Comparison of ENCODE assay signal across 8 mouse cellular contexts in the genomic region with DNA sequence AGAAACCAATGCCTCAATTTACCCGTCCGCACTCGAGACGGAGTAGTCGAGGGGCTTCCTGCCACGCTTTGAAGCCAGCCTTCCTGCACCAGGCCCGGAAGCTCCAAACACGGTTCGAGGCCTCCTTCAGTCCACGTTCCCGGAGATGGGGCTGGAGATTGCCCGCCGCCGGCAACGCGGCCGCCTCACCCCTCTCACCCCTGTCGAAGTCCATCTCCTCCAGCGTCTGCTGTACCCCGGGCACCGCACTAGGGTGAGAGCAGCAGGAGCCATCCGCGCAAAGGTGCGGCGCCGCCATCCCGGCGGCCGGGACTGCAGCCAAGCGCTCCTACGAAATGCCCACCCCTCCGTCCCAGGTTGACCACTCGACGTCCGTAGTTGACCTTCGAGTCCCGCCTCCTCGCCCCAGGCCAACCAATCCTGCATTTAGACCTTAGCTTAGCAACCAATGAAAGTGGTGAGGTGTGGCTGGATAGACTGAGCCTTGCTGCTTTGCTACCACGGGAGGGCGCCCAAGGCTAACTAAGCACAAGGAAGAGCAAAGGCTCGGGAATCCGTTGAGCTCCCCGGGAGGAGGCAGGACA. TPM values are rescaled to one million over a fixed set of nuclear protein-coding genes. Genes with fewer than 3 reads are reported as not detected.
DNase-seq lines count a peak whose midpoint lies in the region; ATAC-seq and TF ChIP-seq lines count a peak whose summit lies in the region.

Gene Ankrd39, minus strand, starts transcription at position 558 of the 584 bp plus-strand sequence.

- peak within 1 kb of the TSS; percentile 67 for H3K4me2 ChIP-seq in heart, embryonic 11.5 days
- peak within 1 kb of the TSS; percentile 74 for H3K4me2 ChIP-seq in kidney, embryonic 16.5 days (replicated peaks; ENCODE audit: low read depth, low read length)
- H3K4me2 ChIP-seq in myocyte (ENCODE audit: low read depth), result peak within 1 kb of the TSS; percentile 70

- H3K27ac ChIP-seq in heart, embryonic 11.5 days (ENCODE audit: low read depth, low read length), result 0 out of 2 replicates have a peak within 1 kb of the TSS, but pooled peaks have one; percentile 35
- H3K27ac ChIP-seq in kidney, embryonic 16.5 days (ENCODE audit: low read length), result peak within 1 kb of the TSS; percentile 74
- H3K27ac ChIP-seq in liver, adult 2 months (replicated peaks; ENCODE audit: insufficient read depth, low read depth, low read length), result peak within 1 kb of the TSS; percentile 43

- H3K4me1 ChIP-seq in erythroblast, embryonic 14.5 days (ENCODE audit: control insufficient read depth), result peaks cover 21% of the 10 kb centered on the region
- H3K4me1 ChIP-seq in heart, embryonic 11.5 days (ENCODE audit: control insufficient read depth, insufficient read depth, low read length), result peaks cover 25% of the 10 kb centered on the region
- peaks cover 33% of the 10 kb centered on the region for H3K4me1 ChIP-seq in kidney, embryonic 16.5 days (ENCODE audit: insufficient read depth, low read length)
- H3K4me1 ChIP-seq in liver, adult 2 months (ENCODE audit: control insufficient read depth, insufficient read depth, low read length), result peaks cover 5% of the 10 kb centered on the region

- no peaks in the 10 kb centered on the region for H3K9me3 ChIP-seq in erythroblast, embryonic 14.5 days (ENCODE audit: control insufficient read depth, low read length)
- H3K9me3 ChIP-seq in heart, embryonic 11.5 days (replicated peaks; ENCODE audit: control insufficient read depth, low read length), result no peaks in the 10 kb centered on the region
- H3K9me3 ChIP-seq in kidney, embryonic 16.5 days (ENCODE audit: low read length), result no peaks in the 10 kb centered on the region

- TF ChIP-seq POLR2A in brain, embryonic 14.5 days (IDR thresholded peaks at IDR 0.05; ENCODE audit: borderline replicate concordance, extremely low read depth, insufficient read depth, insufficient read length, poor library complexity, severe bottlenecking), result peak; percentile 90
- no peak for TF ChIP-seq POLR2A in liver, adult 2 months (IDR thresholded peaks at IDR 0.05; ENCODE audit: extremely low read depth, insufficient read depth, low read length)
- TF ChIP-seq POLR2A in myocyte (IDR thresholded peaks at IDR 0.05; ENCODE audit: insufficient read length, low read depth), result peak; percentile 76

- TF ChIP-seq CTCF in C2C12 (IDR thresholded peaks at IDR 0.05; ENCODE audit: control insufficient read depth, insufficient read depth, insufficient read length), result peak; percentile 86
- TF ChIP-seq CTCF in brain, embryonic 14.5 days (IDR thresholded peaks at IDR 0.05; ENCODE audit: borderline replicate concordance, extremely low read depth, insufficient read depth, insufficient read length), result peak; percentile 98
- peak; percentile 99 for TF ChIP-seq CTCF in liver, adult 2 months (IDR thresholded peaks at IDR 0.05; ENCODE audit: low read depth, low read length)

- WGBS in heart, embryonic 11.5 days (ENCODE audit: insufficient replicate concordance), result under 1% methylated on average over 43 of the region's 43 CpGs
- under 1% methylated on average over 43 of the region's 43 CpGs for WGBS in kidney, embryonic 16.5 days
- under 1% methylated on average over 43 of the region's 43 CpGs for WGBS in liver, adult 2 months

- H3K4me3 ChIP-seq in C2C12 (ENCODE audit: insufficient read depth, poor library complexity, severe bottlenecking) (peak within 1 kb of the TSS; percentile 51), myocyte (peak within 1 kb of the TSS; percentile 37)
- H3K4me3 ChIP-seq in erythroblast, embryonic 14.5 days (replicated peaks), result peak within 1 kb of the TSS; percentile 74
- peak within 1 kb of the TSS; percentile 66 for H3K4me3 ChIP-seq in heart, embryonic 11.5 days (ENCODE audit: low read depth, low read length)
- peak within 1 kb of the TSS; percentile 76 for H3K4me3 ChIP-seq in kidney, embryonic 16.5 days (ENCODE audit: low read length)
- H3K4me3 ChIP-seq in liver, adult 2 months (ENCODE audit: insufficient read depth, low read depth, low read length), result peak within 1 kb of the TSS; percentile 73

- peak within 1 kb of the TSS; percentile 80 for H3ac ChIP-seq in C2C12 (ENCODE audit: control insufficient read depth, insufficient read length, low read depth)
- H3ac ChIP-seq in myocyte (ENCODE audit: control insufficient read depth, insufficient read length), result peak within 1 kb of the TSS; percentile 39

- peak within 1 kb of the TSS; percentile 77 for H3K9ac ChIP-seq in heart, embryonic 11.5 days (ENCODE audit: low read depth, low read length)
- peak within 1 kb of the TSS; percentile 89 for H3K9ac ChIP-seq in kidney, embryonic 16.5 days (replicated peaks; ENCODE audit: low read length)
- H3K9ac ChIP-seq in liver, adult 2 months (ENCODE audit: low read depth, low read length), result peak within 1 kb of the TSS; percentile 76

- peaks cover 32% of the 10 kb centered on the region for H3K36me3 ChIP-seq in C2C12 (ENCODE audit: control insufficient read depth, insufficient read depth)
- H3K36me3 ChIP-seq in erythroblast, embryonic 14.5 days (ENCODE audit: control insufficient read depth), result peaks cover 15% of the 10 kb centered on the region
- H3K36me3 ChIP-seq in heart, embryonic 11.5 days (ENCODE audit: control insufficient read depth, insufficient read depth, low read length), result peaks cover 31% of the 10 kb centered on the region
- peaks cover 42% of the 10 kb centered on the region for H3K36me3 ChIP-seq in kidney, embryonic 16.5 days (ENCODE audit: insufficient read depth, low read length)
- H3K36me3 ChIP-seq in liver, adult 2 months (ENCODE audit: control insufficient read depth, insufficient read depth, low read length), result 0 out of 2 replicates have a peak, but pooled peaks cover 2% of the 10 kb centered on the region
- H3K36me3 ChIP-seq in myocyte (ENCODE audit: control insufficient read depth, insufficient read depth), result peaks cover 27% of the 10 kb centered on the region
- H3K36me3 ChIP-seq in splenic B cell, adult 2 months (ENCODE audit: control insufficient read depth, insufficient read depth, low read length, poor library complexity, severe bottlenecking), result 0 out of 2 replicates have a peak, but pooled peaks cover 1% of the 10 kb centered on the region

- H3K27me3 ChIP-seq in C2C12 (ENCODE audit: control insufficient read depth, insufficient read depth, insufficient read length) (no peaks in the 10 kb centered on the region), myocyte (ENCODE audit: control insufficient read depth, insufficient read depth, insufficient read length) (no peaks in the 10 kb centered on the region)
- H3K27me3 ChIP-seq in erythroblast, embryonic 14.5 days (ENCODE audit: control insufficient read depth), result no peaks in the 10 kb centered on the region
- no peaks in the 10 kb centered on the region for H3K27me3 ChIP-seq in heart, embryonic 11.5 days (ENCODE audit: control insufficient read depth, insufficient read depth, low read length)
- no peaks in the 10 kb centered on the region for H3K27me3 ChIP-seq in kidney, embryonic 16.5 days (ENCODE audit: insufficient read depth, low read length)
- H3K27me3 ChIP-seq in liver, adult 2 months (ENCODE audit: control insufficient read depth, insufficient read depth, low read length), result no peaks in the 10 kb centered on the region
- H3K27me3 ChIP-seq in splenic B cell, adult 2 months (ENCODE audit: control insufficient read depth, insufficient read depth, low read length, poor library complexity, severe bottlenecking), result no peaks in the 10 kb centered on the region

- peak; percentile 100 for DNase-seq in brain, embryonic 14.5 days (ENCODE audit: low read depth)
- peak; percentile 96 for DNase-seq in liver, adult 2 months (ENCODE audit: extremely low read depth, low read depth, low spot score)
- DNase-seq in splenic B cell, adult 2 months (ENCODE audit: low read depth, low spot score), result peak; percentile 98

- ATAC-seq in heart, embryonic 11.5 days (replicated peaks; ENCODE audit: insufficient number of reproducible peaks, low FRiP score, low TSS enrichment), result peak; percentile 97
- ATAC-seq in kidney, embryonic 16.5 days (ENCODE audit: low FRiP score, low TSS enrichment), result peak; percentile 98

- H3K79me2 ChIP-seq in C2C12 (ENCODE audit: control insufficient read depth, insufficient read depth) (peaks cover 33% of the 10 kb centered on the region), myocyte (ENCODE audit: control insufficient read depth, insufficient read depth) (peaks cover 20% of the 10 kb centered on the region)
- peaks cover 6% of the 10 kb centered on the region; the same call in 1 of the 2 replicates for H3K79me2 ChIP-seq in liver, adult 2 months (ENCODE audit: control insufficient read depth, insufficient read depth, low read length)

- peaks cover 6% of the 10 kb centered on the region for H3K79me3 ChIP-seq in C2C12 (ENCODE audit: low read depth)

TF ChIP-seq in C2C12, 6 proteins besides CTCF, POLR2A, EP300 and RAD21:
- no peak for TF ChIP-seq FOSL1 (IDR thresholded peaks at IDR 0.05; ENCODE audit: insufficient read depth, low read length, poor library complexity, severe bottlenecking)
- TF ChIP-seq CEBPB (IDR thresholded peaks at IDR 0.05; ENCODE audit: low read depth), result no peak
- no peak for TF ChIP-seq USF1 (IDR thresholded peaks at IDR 0.05; ENCODE audit: low read depth)
- no peak for TF ChIP-seq MAX (IDR thresholded peaks at IDR 0.05)
- TF ChIP-seq MYOG (IDR thresholded peaks at IDR 0.05; ENCODE audit: control insufficient read depth, extremely low read depth, insufficient read length), result no peak
- TF ChIP-seq MYOD1 (IDR thresholded peaks at IDR 0.05; ENCODE audit: control insufficient read depth, insufficient read length, low read depth), result no peak

TF ChIP-seq in myocyte, 11 proteins besides CTCF, POLR2A, EP300 and RAD21:
- TF ChIP-seq SRF (IDR thresholded peaks at IDR 0.05; ENCODE audit: control insufficient read depth, insufficient read length, low read depth), result peak; percentile 71
- TF ChIP-seq USF1 (IDR thresholded peaks at IDR 0.05; ENCODE audit: low read depth), result no peak
- TF ChIP-seq CEBPB (IDR thresholded peaks at IDR 0.05; ENCODE audit: insufficient read depth, poor library complexity, severe bottlenecking), result no peak
- TF ChIP-seq TCF12 (IDR thresholded peaks at IDR 0.05; ENCODE audit: insufficient read depth, poor library complexity, severe bottlenecking), result no peak
- peak; percentile 53 for TF ChIP-seq POLR2AphosphoS2 (IDR thresholded peaks at IDR 0.05; ENCODE audit: insufficient read length, low read depth)

RNA-seq across cellular contexts. Expression of gene Ankrd39, which starts in this region (rescaled TPM):
- polyA plus RNA-seq in C2C12 (2012; fragmentation: generic; extraction: Trizol) (7.8 TPM), myocyte (2012; fragmentation: generic; extraction: Trizol) (17.9 TPM)
- 20.7 and 24.1 TPM in 2 replicates for polyA plus RNA-seq in brain, embryonic 14.5 days (2012; rRNA removed)
- 0.31 and 0.45 TPM in 2 replicates for polyA plus RNA-seq in erythroblast, embryonic 14.5 days (2012)
- polyA plus RNA-seq in heart, embryonic 11.5 days (2014; fragmentation: Nextera tagmentation; extraction: Ambion mirVana), result 19.9 and 25.1 TPM in 2 replicates
- 29.2 and 30.0 TPM in 2 replicates for polyA plus RNA-seq in kidney, embryonic 16.5 days (2015; fragmentation: Nextera tagmentation; extraction: Ambion mirVana)
- total RNA-seq in liver, adult 2 months (2014; rRNA removed), result 2.6 and 4.9 TPM in 2 replicates
- 7.7 and 9.4 TPM in 2 replicates for polyA plus RNA-seq in liver, adult 2 months (2012; rRNA removed)

Comparison
In these comparisons a context has a peak if more than half of its experiments do, and no peak if none do; other contexts are left out.
1. Peak in every context shown above with its lines: DNase-seq, ATAC-seq, H3K4me3 ChIP-seq and H3K27ac ChIP-seq.